Mouse (Mus musculus): ENCODE measurements around the gene Lgr5. TPM values are rescaled to one million over a fixed set of nuclear protein-coding genes. Genes with fewer than 3 reads are reported as not detected.

The Lgr5 gene
- polyA plus RNA-seq, 1 experiment from 2014 or later, result 0.63 TPM

DNA sequence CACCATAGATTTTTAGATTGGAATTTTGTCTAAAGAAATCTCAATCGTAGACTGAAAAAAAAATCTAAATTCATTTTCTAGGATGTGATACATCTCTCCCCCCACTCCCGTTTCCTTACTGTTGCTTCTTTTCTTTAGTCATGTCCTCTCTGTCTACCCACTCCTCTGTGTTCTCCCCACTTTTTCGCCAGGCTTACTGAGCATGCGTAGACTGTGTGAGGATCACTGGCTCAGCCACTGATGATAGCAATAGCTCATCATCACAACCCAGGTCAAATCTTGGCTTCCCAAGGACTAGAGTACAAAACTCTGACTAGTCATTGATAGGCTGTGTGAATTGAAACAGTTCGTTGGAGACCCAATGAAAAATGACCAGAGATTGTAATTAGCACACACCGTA lies 6.1 kb upstream of the Lgr5 start:
- Histone ChIP-seq H3K36me3 (ENCODE audit: control insufficient read depth, insufficient read depth) (no peaks in the 10 kb centered on the region), H3K4me2 (ENCODE audit: low read depth, low read length) (no peak overlapping the region), H3K27ac (ENCODE audit: low read length) (no peak overlapping the region), H3K27me3 (ENCODE audit: control insufficient read depth, insufficient read depth, low read depth, low read length) (no peaks in the 10 kb centered on the region), H3K4me1 (ENCODE audit: control insufficient read depth, low read depth, low read length) (no peaks in the 10 kb centered on the region), H3K4me3 (ENCODE audit: low read depth, low read length) (no peak overlapping the region), H3K9me3 (replicated peaks; ENCODE audit: control insufficient read depth, low read length) (no peaks in the 10 kb centered on the region), H3K9ac (ENCODE audit: low read depth, low read length) (no peak overlapping the region)
- WGBS (ENCODE audit: insufficient replicate concordance), result 70% methylated on average over 6 of the region's 6 CpGs
- ATAC-seq (ENCODE audit: low read depth), result no peak

- no peaks in the 10 kb centered on the region for H3K36me3 ChIP-seq (ENCODE audit: control insufficient read depth, insufficient read depth)
- no peak overlapping the region for H3K9ac ChIP-seq (ENCODE audit: low read depth, low read length)
- H3K4me2 ChIP-seq (ENCODE audit: low read depth, low read length), result no peak overlapping the region
- 71% methylated on average over 11 of the region's 11 CpGs for WGBS (ENCODE audit: insufficient replicate concordance)
- H3K27ac ChIP-seq (ENCODE audit: low read length), result no peak overlapping the region
- no peak for ATAC-seq (ENCODE audit: low read depth)
- peaks cover 2% of the 10 kb centered on the region for H3K27me3 ChIP-seq (ENCODE audit: control insufficient read depth, insufficient read depth, low read depth, low read length)
- no peak overlapping the region for H3K4me3 ChIP-seq (ENCODE audit: low read depth, low read length)
- no peaks in the 10 kb centered on the region for H3K9me3 ChIP-seq (replicated peaks; ENCODE audit: control insufficient read depth, low read length)
- no peaks in the 10 kb centered on the region for H3K4me1 ChIP-seq (ENCODE audit: control insufficient read depth, low read depth, low read length)
Observed at GRCm38 (mm10) chr10:115593221-115593620, 5.6 kb upstream of the Lgr5 start.

DNA sequence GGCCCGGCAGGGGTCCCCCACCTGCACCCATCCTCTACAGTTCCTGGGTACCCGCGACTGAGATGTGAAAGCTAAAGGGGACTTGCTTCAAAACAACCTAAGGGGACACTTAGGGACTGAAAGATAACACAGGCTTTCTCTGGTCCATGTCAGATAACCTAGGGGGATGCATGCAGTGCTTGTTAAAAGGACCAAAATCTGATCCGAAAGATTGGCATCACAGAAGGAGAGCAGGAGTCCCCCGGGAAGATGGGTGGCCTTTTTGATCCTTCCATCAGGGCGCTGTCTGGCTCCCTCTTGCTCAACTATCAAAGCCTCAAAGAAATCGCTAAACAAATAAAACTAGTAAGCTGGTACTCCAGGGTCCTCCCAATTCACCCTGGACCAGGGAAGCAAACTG lies 399 bp upstream of the Lgr5 start:
- Histone ChIP-seq H3K9me3 (replicated peaks; ENCODE audit: control insufficient read depth, low read length) (no peaks in the 10 kb centered on the region), H3K27me3 (ENCODE audit: control insufficient read depth, insufficient read depth, low read depth, low read length) (peaks cover 35% of the 10 kb centered on the region), H3K4me2 (ENCODE audit: low read depth, low read length) (peak overlapping the region; percentile 64), H3K27ac (ENCODE audit: low read length) (no peak overlapping the region), H3K4me3 (ENCODE audit: low read depth, low read length) (peak overlapping the region; percentile 49), H3K4me1 (ENCODE audit: control insufficient read depth, low read depth, low read length) (peaks cover 2% of the 10 kb centered on the region; the same call in 1 of the 2 replicates), H3K36me3 (ENCODE audit: control insufficient read depth, insufficient read depth) (no peaks in the 10 kb centered on the region), H3K9ac (ENCODE audit: low read depth, low read length) (no peak overlapping the region)
- no peak for ATAC-seq (ENCODE audit: low read depth)
- 0% methylated on average over 7 of the region's 7 CpGs for WGBS (ENCODE audit: insufficient replicate concordance)

DNA sequence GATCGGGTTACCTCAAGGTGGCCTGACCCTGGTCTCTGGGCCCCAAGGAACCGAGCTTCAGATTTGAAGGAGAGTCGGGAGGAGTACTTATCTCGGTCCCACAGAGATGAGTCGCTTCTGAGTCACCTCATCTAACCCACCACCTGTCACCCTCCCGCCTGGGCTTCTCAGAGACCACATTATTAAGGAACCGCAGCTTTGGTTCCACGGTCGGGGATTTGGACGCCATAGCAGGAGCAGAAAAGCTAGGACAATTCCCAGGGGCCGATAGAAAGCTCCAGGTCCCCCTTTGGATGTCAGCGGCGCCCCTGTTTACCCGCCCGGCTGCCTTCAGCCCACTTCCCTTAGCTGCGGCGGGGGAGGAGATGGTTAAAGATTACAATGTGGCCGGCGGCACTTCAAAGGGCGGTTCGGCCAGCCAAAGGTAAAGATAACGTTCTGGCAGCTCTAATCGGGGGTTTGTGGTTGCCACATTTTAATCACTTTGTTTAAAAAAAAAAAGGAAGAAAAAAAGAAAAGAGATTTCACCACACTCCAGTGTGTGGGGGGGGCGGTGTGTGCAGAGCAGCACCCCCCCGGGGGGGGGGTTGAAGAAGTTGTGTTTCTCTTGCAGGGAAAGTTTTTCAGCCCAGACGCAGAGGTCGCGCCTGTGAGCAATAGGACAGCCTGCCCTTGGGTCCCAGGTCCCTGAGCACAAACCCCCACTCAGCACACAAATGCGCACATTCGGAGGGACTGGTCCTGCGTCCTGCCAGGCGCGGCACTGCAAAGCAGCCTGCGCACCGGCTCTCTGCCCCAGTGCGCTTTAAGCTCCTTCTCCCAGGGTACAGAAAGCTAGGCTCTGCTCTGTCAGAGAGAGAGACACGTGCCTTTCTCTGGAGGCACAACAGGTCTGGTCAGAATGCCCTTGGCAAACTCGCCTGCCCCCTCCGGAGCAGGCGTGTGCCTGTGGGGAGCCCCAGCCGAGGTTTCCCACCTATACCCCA lies 1.0 kb downstream of the Lgr5 start:
- H3K9ac ChIP-seq (ENCODE audit: low read depth, low read length), result no peak overlapping the region
- peaks cover 35% of the 10 kb centered on the region for H3K27me3 ChIP-seq (ENCODE audit: control insufficient read depth, insufficient read depth, low read depth, low read length)
- H3K9me3 ChIP-seq (replicated peaks; ENCODE audit: control insufficient read depth, low read length), result no peaks in the 10 kb centered on the region
- WGBS (ENCODE audit: insufficient replicate concordance), result under 1% methylated on average over 41 of the region's 41 CpGs
- peaks cover 2% of the 10 kb centered on the region; the same call in 1 of the 2 replicates for H3K4me1 ChIP-seq (ENCODE audit: control insufficient read depth, low read depth, low read length)
- no peak overlapping the region for H3K27ac ChIP-seq (ENCODE audit: low read length)
- H3K36me3 ChIP-seq (ENCODE audit: control insufficient read depth, insufficient read depth), result no peaks in the 10 kb centered on the region
- peak; percentile 54 for ATAC-seq (ENCODE audit: low read depth)
- H3K4me3 ChIP-seq (ENCODE audit: low read depth, low read length), result peak overlapping the region; percentile 49
- H3K4me2 ChIP-seq (ENCODE audit: low read depth, low read length), result peak overlapping the region; percentile 64

DNA sequence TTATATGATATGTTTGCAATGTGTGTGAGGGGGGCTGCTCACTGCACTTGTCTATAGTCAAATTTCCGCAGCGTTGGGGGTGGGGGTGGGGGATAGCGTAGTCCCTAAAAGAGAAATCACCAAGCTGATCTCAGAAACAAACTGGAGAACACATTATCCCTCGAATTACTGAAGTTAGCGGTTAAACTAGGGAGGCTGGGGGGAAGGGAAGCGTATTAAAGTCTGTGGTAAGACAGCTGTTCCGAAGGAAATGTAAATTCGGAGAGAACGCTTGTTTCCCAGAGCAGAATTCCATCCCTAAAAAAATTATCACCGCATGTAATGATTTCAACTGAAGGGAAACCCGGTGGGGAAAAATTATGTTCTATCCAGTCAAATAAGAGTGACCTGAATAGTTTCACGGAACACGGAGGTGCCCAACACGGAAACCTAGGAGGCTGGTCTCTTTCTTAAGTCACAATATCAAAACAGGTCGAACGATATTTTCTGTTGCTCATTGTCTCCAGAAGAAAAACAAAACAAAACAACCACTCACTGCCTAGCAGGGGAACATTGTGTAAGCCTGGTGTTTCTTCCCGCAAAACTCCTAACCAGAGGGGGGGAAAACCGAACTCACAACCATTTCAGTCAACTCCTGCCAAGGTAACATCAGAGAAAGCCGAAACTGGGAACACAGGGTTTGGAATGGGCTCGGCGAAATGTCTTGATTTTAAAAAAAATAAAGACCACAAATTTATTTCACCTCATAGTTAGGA lies 1.9 kb downstream of the Lgr5 start:
- H3K27ac ChIP-seq (ENCODE audit: low read length), result no peak overlapping the region
- H3K9me3 ChIP-seq (replicated peaks; ENCODE audit: control insufficient read depth, low read length), result no peaks in the 10 kb centered on the region
- peak overlapping the region; percentile 64 for H3K4me2 ChIP-seq (ENCODE audit: low read depth, low read length)
- ATAC-seq (ENCODE audit: low read depth), result no peak
- peak overlapping the region; percentile 49 for H3K4me3 ChIP-seq (ENCODE audit: low read depth, low read length)
- H3K27me3 ChIP-seq (ENCODE audit: control insufficient read depth, insufficient read depth, low read depth, low read length), result peaks cover 35% of the 10 kb centered on the region
- H3K9ac ChIP-seq (ENCODE audit: low read depth, low read length), result no peak overlapping the region
- peaks cover 2% of the 10 kb centered on the region; the same call in 1 of the 2 replicates for H3K4me1 ChIP-seq (ENCODE audit: control insufficient read depth, low read depth, low read length)
- under 1% methylated on average over 21 of the region's 21 CpGs for WGBS (ENCODE audit: insufficient replicate concordance)
- no peaks in the 10 kb centered on the region for H3K36me3 ChIP-seq (ENCODE audit: control insufficient read depth, insufficient read depth)

DNA sequence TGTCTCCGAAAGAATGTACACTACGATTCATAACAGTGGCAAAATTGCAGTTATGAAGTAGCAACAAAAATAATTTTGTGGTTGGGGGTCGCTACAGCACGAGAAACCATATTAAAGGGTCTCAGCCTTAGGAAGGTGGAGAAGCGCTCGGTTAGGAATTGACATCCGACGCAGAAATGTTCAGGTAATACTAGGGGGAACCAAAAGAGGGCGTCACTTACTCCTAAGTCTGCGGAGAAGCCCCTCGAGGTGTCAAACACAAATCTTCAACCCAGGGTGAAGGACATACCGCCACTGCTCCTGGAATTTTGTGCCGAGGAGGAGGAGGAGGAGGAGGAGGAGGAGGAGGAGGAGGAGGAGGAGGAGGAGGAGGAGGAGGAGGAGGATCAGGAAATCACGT lies 2.9 kb downstream of the Lgr5 start:
- Histone ChIP-seq H3K36me3 (ENCODE audit: control insufficient read depth, insufficient read depth) (no peaks in the 10 kb centered on the region), H3K4me3 (ENCODE audit: low read depth, low read length) (no peak overlapping the region), H3K4me1 (ENCODE audit: control insufficient read depth, low read depth, low read length) (peaks cover 2% of the 10 kb centered on the region; the same call in 1 of the 2 replicates), H3K9me3 (replicated peaks; ENCODE audit: control insufficient read depth, low read length) (no peaks in the 10 kb centered on the region), H3K9ac (ENCODE audit: low read depth, low read length) (no peak overlapping the region), H3K4me2 (ENCODE audit: low read depth, low read length) (peak overlapping the region; percentile 64; the same call in 1 of the 2 replicates), H3K27me3 (ENCODE audit: control insufficient read depth, insufficient read depth, low read depth, low read length) (peaks cover 35% of the 10 kb centered on the region), H3K27ac (ENCODE audit: low read length) (no peak overlapping the region)
- ATAC-seq (ENCODE audit: low read depth), result no peak
- 15% methylated on average over 14 of the region's 14 CpGs for WGBS (ENCODE audit: insufficient replicate concordance)

DNA sequence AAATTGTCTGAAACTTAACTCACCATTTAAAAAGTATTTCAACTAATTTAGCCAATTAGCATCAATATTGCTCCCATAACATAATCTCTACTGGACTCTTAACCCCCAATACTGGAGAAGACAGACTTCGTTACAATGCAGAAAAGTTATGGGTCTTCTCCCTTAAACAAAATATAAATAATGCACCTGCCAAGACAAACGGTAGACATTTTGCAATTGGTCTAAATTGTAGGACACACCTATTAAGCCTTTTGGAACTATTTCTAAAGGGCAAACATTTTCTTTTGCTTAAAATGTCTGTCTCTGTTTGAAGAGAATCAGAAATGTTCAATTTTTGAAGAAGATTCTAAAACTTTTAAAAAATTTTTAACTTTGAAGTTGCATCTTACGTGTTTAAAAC lies 4.5 kb downstream of the Lgr5 start:
- H3K4me2 ChIP-seq (ENCODE audit: low read depth, low read length), result no peak overlapping the region
- H3K36me3 ChIP-seq (ENCODE audit: control insufficient read depth, insufficient read depth), result no peaks in the 10 kb centered on the region
- no peak for ATAC-seq (ENCODE audit: low read depth)
- H3K4me1 ChIP-seq (ENCODE audit: control insufficient read depth, low read depth, low read length), result peaks cover 2% of the 10 kb centered on the region; the same call in 1 of the 2 replicates
- no peak overlapping the region for H3K27ac ChIP-seq (ENCODE audit: low read length)
- peaks cover 32% of the 10 kb centered on the region for H3K27me3 ChIP-seq (ENCODE audit: control insufficient read depth, insufficient read depth, low read depth, low read length)
- WGBS (ENCODE audit: insufficient replicate concordance), result 54% methylated on average over 3 of the region's 3 CpGs
- H3K4me3 ChIP-seq (ENCODE audit: low read depth, low read length), result no peak overlapping the region
- H3K9ac ChIP-seq (ENCODE audit: low read depth, low read length), result no peak overlapping the region
- no peaks in the 10 kb centered on the region for H3K9me3 ChIP-seq (replicated peaks; ENCODE audit: control insufficient read depth, low read length)

GRCm38 (mm10) chr10:115581971-115582370 lies 5.6 kb downstream of the Lgr5 start:
- Histone ChIP-seq H3K27me3 (ENCODE audit: control insufficient read depth, insufficient read depth, low read depth, low read length) (peaks cover 21% of the 10 kb centered on the region), H3K4me2 (ENCODE audit: low read depth, low read length) (no peak overlapping the region), H3K27ac (ENCODE audit: low read length) (no peak overlapping the region), H3K9me3 (replicated peaks; ENCODE audit: control insufficient read depth, low read length) (no peaks in the 10 kb centered on the region), H3K4me3 (ENCODE audit: low read depth, low read length) (no peak overlapping the region), H3K36me3 (ENCODE audit: control insufficient read depth, insufficient read depth) (no peaks in the 10 kb centered on the region), H3K9ac (ENCODE audit: low read depth, low read length) (no peak overlapping the region), H3K4me1 (ENCODE audit: control insufficient read depth, low read depth, low read length) (no peaks in the 10 kb centered on the region; the same call in 1 of the 2 replicates)
- 55% methylated on average over 9 of the region's 9 CpGs for WGBS (ENCODE audit: insufficient replicate concordance)
- no peak for ATAC-seq (ENCODE audit: low read depth)
